Mouse (Mus musculus): Measurements from ENCODE around the gene Btbd9.
A peak's percentile ranks its signal among the peaks of the same experiment; 100 is the strongest.

Btbd9 gene

GRCm38 (mm10) chr17:30439702-30440101 lies 136.6 kb downstream of the Btbd9 start:
- DNase-seq: no peak

- DNase-seq: no peak
These were observed 137.5 kb downstream of the Btbd9 start for GRCm38 (mm10) chr17:30438786-30439185.

- no peak for DNase-seq
These were observed 140.2 kb downstream of the Btbd9 start for GRCm38 (mm10) chr17:30436021-30436461.

- no peak for DNase-seq
These were observed 140.8 kb downstream of the Btbd9 start for GRCm38 (mm10) chr17:30435478-30435877.

GRCm38 (mm10) chr17:30432094-30432493 lies 144.2 kb downstream of the Btbd9 start:
- DNase-seq: no peak

- no peak for DNase-seq
These were observed 145.2 kb downstream of the Btbd9 start for GRCm38 (mm10) chr17:30430961-30431640.

GRCm38 (mm10) chr17:30428661-30429060 lies 147.6 kb downstream of the Btbd9 start:
- no peak for DNase-seq

GRCm38 (mm10) chr17:30423256-30423852 lies 152.9 kb downstream of the Btbd9 start:
- no peak for DNase-seq

- no peak for DNase-seq
These were observed 154.0 kb downstream of the Btbd9 start for GRCm38 (mm10) chr17:30422278-30422677.

- DNase-seq: no peak
These were observed 155.0 kb downstream of the Btbd9 start for GRCm38 (mm10) chr17:30421256-30421655.

GRCm38 (mm10) chr17:30419494-30419893 lies 156.8 kb downstream of the Btbd9 start:
- peak; percentile 49 for DNase-seq

- DNase-seq: no peak
These were observed 157.8 kb downstream of the Btbd9 start for GRCm38 (mm10) chr17:30418510-30418909.

- no peak for DNase-seq
These were observed 159.2 kb downstream of the Btbd9 start for GRCm38 (mm10) chr17:30417106-30417505.

GRCm38 (mm10) chr17:30415693-30416092 lies 160.6 kb downstream of the Btbd9 start:
- DNase-seq: no peak

GRCm38 (mm10) chr17:30412991-30413390 lies 163.3 kb downstream of the Btbd9 start:
- DNase-seq: no peak

- peak; percentile 33 for DNase-seq
These were observed 170.3 kb downstream of the Btbd9 start for GRCm38 (mm10) chr17:30406002-30406401.

- DNase-seq: no peak
These were observed 173.4 kb downstream of the Btbd9 start for GRCm38 (mm10) chr17:30402871-30403270.

- DNase-seq: no peak
These were observed 181.0 kb downstream of the Btbd9 start for GRCm38 (mm10) chr17:30395261-30395660.

GRCm38 (mm10) chr17:30392031-30392430 lies 184.3 kb downstream of the Btbd9 start:
- DNase-seq: no peak

- DNase-seq: no peak
These were observed 185.1 kb downstream of the Btbd9 start for GRCm38 (mm10) chr17:30391220-30391619.

- no peak for DNase-seq
These were observed 186.6 kb downstream of the Btbd9 start for GRCm38 (mm10) chr17:30389686-30390085.

GRCm38 (mm10) chr17:30388817-30389216 lies 187.5 kb downstream of the Btbd9 start:
- no peak for DNase-seq

GRCm38 (mm10) chr17:30388391-30388790 lies 187.9 kb downstream of the Btbd9 start:
- no peak for DNase-seq

- DNase-seq: no peak
These were observed 190.0 kb downstream of the Btbd9 start for GRCm38 (mm10) chr17:30386241-30386640.

- no peak for DNase-seq
These were observed 192.6 kb downstream of the Btbd9 start for GRCm38 (mm10) chr17:30383649-30384048.

All from thymus, postnatal 4 days (tissue).